Mouse (Mus musculus) intestine, embryonic 14.5 days (tissue): ENCODE measurements at regions not wholly inside any gene's neighbourhood (a gene's known extent, or its start where the extent isn't known, plus 50 kb on each side); places are given as distances from the start of the nearest gene placed in this dataset.
"Not testable (repeated sequence)": the region's sequence is repeated elsewhere in the genome, so short reads cannot be mapped to it uniquely, and the experiment has no call there.

Source experiments
- ATAC-seq: fragments of 200-750 bp; cut with Nextera tagmentation; replicated peaks from 2 replicates; pipeline ENCODE4 v1.8.0; 2017; ENCODE audit warnings: low read depth, moderate number of reproducible peaks, moderate TSS enrichment, moderate library complexity; ENCODE audit not compliant: low FRiP score, low TSS enrichment
- DNase-seq: peaks from one replicate; pipeline ENCODE4 v3.0.0-alpha.2; 2018; ENCODE audit warnings: low spot score
- H3K27ac ChIP-seq: fragments of 300-500 bp; sonication (generic); 2 replicates; pipeline ENCODE4 v1.5.1; 2014; ENCODE audit warnings: low read depth, mild to moderate bottlenecking, control low read depth
- H3K27me3 ChIP-seq: fragments of 300-500 bp; sonication (generic); replicated peaks from 2 replicates; pipeline ENCODE4 v1.6.1; 2014; ENCODE audit warnings: low read length, control low read depth; ENCODE audit not compliant: control insufficient read depth, insufficient read depth
- H3K36me3 ChIP-seq: fragments of 300-500 bp; sonication (generic); 2 replicates; pipeline ENCODE4 v1.6.1; 2014; ENCODE audit warnings: low read length, control low read depth; ENCODE audit not compliant: control insufficient read depth, insufficient read depth
- H3K4me1 ChIP-seq: fragments of 300-500 bp; sonication (generic); replicated peaks from 2 replicates; pipeline ENCODE4 v1.6.1; 2014; ENCODE audit warnings: low read length, control low read depth, mixed read lengths; ENCODE audit not compliant: control insufficient read depth, insufficient read depth
- H3K4me2 ChIP-seq: fragments of 300-500 bp; sonication (generic); 2 replicates; pipeline ENCODE4 v1.6.1; 2014; ENCODE audit warnings: low read length
- H3K4me3 ChIP-seq: fragments of 300-500 bp; sonication (generic); 2 replicates; pipeline ENCODE4 v1.5.1; 2014; ENCODE audit warnings: low read depth, low read length, control low read depth, mixed read lengths
- H3K9ac ChIP-seq: fragments of 300-500 bp; sonication (generic); 2 replicates; pipeline ENCODE4 v1.6.1; 2014; ENCODE audit warnings: mild to moderate bottlenecking, low read length
- H3K9me3 ChIP-seq: fragments of 300-500 bp; sonication (generic); 2 replicates; pipeline ENCODE4 v1.6.1; 2016; ENCODE audit warnings: low read length, control low read depth; ENCODE audit not compliant: control insufficient read depth
- WGBS: fragments of 180-500 bp; shearing (Covaris S2); extraction: QIAGEN DNeasy Blood & Tissue Kit; methylation state at CpG from one replicate; pipeline ENCODE4 v1.1.7; 2014; 5-methylcytosine and 5-hydroxymethylcytosine counted together

- 89% methylated on average over 1 of the region's 1 CpGs for WGBS
- no peak for DNase-seq
- Histone ChIP-seq H3K27ac (no peak overlapping the region), H3K4me2 (no peak overlapping the region), H3K9ac (no peak overlapping the region), H3K9me3 (no peaks in the 10 kb centered on the region), H3K4me1 (no peaks in the 10 kb centered on the region), H3K27me3 (no peaks in the 10 kb centered on the region), H3K4me3 (no peak overlapping the region), H3K36me3 (no peaks in the 10 kb centered on the region)
- no peak for ATAC-seq
Measured at GRCm38 (mm10) chr2:100252006-100252405, 1372.5 kb upstream of the Rag2 start.

- no peak overlapping the region for H3K4me3 ChIP-seq
- DNase-seq: no peak
- H3K4me2 ChIP-seq: no peak overlapping the region
- no peak for ATAC-seq
- no peaks in the 10 kb centered on the region for H3K4me1 ChIP-seq
- WGBS: 68% methylated on average over 1 of the region's 1 CpGs
- no peaks in the 10 kb centered on the region for H3K9me3 ChIP-seq
- no peaks in the 10 kb centered on the region for H3K36me3 ChIP-seq
- no peak overlapping the region for H3K27ac ChIP-seq
- H3K27me3 ChIP-seq: no peaks in the 10 kb centered on the region
- H3K9ac ChIP-seq: no peak overlapping the region
Measured at GRCm38 (mm10) chr2:100259136-100259853, 1365.2 kb upstream of the Rag2 start.

- Histone ChIP-seq H3K36me3 (no peaks in the 10 kb centered on the region), H3K9ac (no peak overlapping the region), H3K4me2 (no peak overlapping the region), H3K9me3 (no peaks in the 10 kb centered on the region), H3K27me3 (no peaks in the 10 kb centered on the region), H3K4me1 (no peaks in the 10 kb centered on the region), H3K27ac (no peak overlapping the region), H3K4me3 (no peak overlapping the region)
- ATAC-seq (no peak), DNase-seq (no peak)
- WGBS: 86% methylated on average over 7 of the region's 7 CpGs
Measured at GRCm38 (mm10) chr2:100306516-100306915, 1318.0 kb upstream of the Rag2 start.

GRCm38 (mm10) chr2:100312750-100313275, 1311.7 kb upstream of the Rag2 start:
- H3K9me3 ChIP-seq: no peaks in the 10 kb centered on the region
- H3K4me2 ChIP-seq: no peak overlapping the region
- no peak overlapping the region for H3K27ac ChIP-seq
- DNase-seq: no peak
- no peaks in the 10 kb centered on the region for H3K27me3 ChIP-seq
- H3K9ac ChIP-seq: no peak overlapping the region
- 65% methylated on average over 1 of the region's 1 CpGs for WGBS
- no peaks in the 10 kb centered on the region for H3K4me1 ChIP-seq
- no peaks in the 10 kb centered on the region for H3K36me3 ChIP-seq
- H3K4me3 ChIP-seq: no peak overlapping the region
- ATAC-seq: no peak

GRCm38 (mm10) chr2:100320461-100320860, 1304.1 kb upstream of the Rag2 start:
- no peak overlapping the region for H3K9ac ChIP-seq
- DNase-seq: no peak
- no peaks in the 10 kb centered on the region for H3K9me3 ChIP-seq

GRCm38 (mm10) chr2:100340713-100341112, 1283.8 kb upstream of the Rag2 start:
- no peak for ATAC-seq
- WGBS: 75% methylated on average over 4 of the region's 4 CpGs

More at GRCm38 (mm10) chr2:100320461-100320860, 1304.1 kb upstream of the Rag2 start:
- no peak overlapping the region for H3K27ac ChIP-seq
- H3K4me2 ChIP-seq: no peak overlapping the region
- H3K4me3 ChIP-seq: no peak overlapping the region
- no peaks in the 10 kb centered on the region for H3K27me3 ChIP-seq
- H3K4me1 ChIP-seq: no peaks in the 10 kb centered on the region
- H3K36me3 ChIP-seq: no peaks in the 10 kb centered on the region
- WGBS: 66% methylated on average over 1 of the region's 1 CpGs
- ATAC-seq: no peak

GRCm38 (mm10) chr2:100344921-100345425, 1279.5 kb upstream of the Rag2 start:
- no peaks in the 10 kb centered on the region for H3K4me1 ChIP-seq
- H3K27me3 ChIP-seq: no peaks in the 10 kb centered on the region
- ATAC-seq: no peak
- no peaks in the 10 kb centered on the region for H3K36me3 ChIP-seq
- no peak overlapping the region for H3K4me3 ChIP-seq
- H3K4me2 ChIP-seq: no peak overlapping the region
- WGBS: 87% methylated on average over 3 of the region's 3 CpGs
- DNase-seq: no peak
- H3K27ac ChIP-seq: no peak overlapping the region
- H3K9ac ChIP-seq: no peak overlapping the region
- H3K9me3 ChIP-seq: no peaks in the 10 kb centered on the region

More at GRCm38 (mm10) chr2:100340713-100341112, 1283.8 kb upstream of the Rag2 start:
- H3K4me1 ChIP-seq: no peaks in the 10 kb centered on the region
- DNase-seq: no peak
- H3K4me3 ChIP-seq: no peak overlapping the region
- H3K9ac ChIP-seq: no peak overlapping the region
- H3K27me3 ChIP-seq: no peaks in the 10 kb centered on the region
- H3K36me3 ChIP-seq: no peaks in the 10 kb centered on the region
- H3K27ac ChIP-seq: no peak overlapping the region
- no peaks in the 10 kb centered on the region for H3K9me3 ChIP-seq
- no peak overlapping the region for H3K4me2 ChIP-seq

- not testable (repeated sequence) for H3K27me3 ChIP-seq, H3K4me1 ChIP-seq, ATAC-seq, H3K36me3 ChIP-seq, DNase-seq, H3K4me2 ChIP-seq, H3K4me3 ChIP-seq, H3K27ac ChIP-seq, H3K9ac ChIP-seq, H3K9me3 ChIP-seq
- 87% methylated on average over 10 of the region's 10 CpGs for WGBS
Measured at GRCm38 (mm10) chr2:100365616-100366015, 1258.9 kb upstream of the Rag2 start.

- H3K4me3 ChIP-seq: no peak overlapping the region
- H3K27me3 ChIP-seq: no peaks in the 10 kb centered on the region
- no peaks in the 10 kb centered on the region for H3K4me1 ChIP-seq
- no peak for DNase-seq
- H3K9me3 ChIP-seq: no peaks in the 10 kb centered on the region
- no peak overlapping the region for H3K9ac ChIP-seq
- H3K4me2 ChIP-seq: no peak overlapping the region
- ATAC-seq: no peak
- no peaks in the 10 kb centered on the region for H3K36me3 ChIP-seq
- no peak overlapping the region for H3K27ac ChIP-seq
Measured at GRCm38 (mm10) chr2:100399776-100400175, 1224.7 kb upstream of the Rag2 start.
